Comparison of ENCODE assay signal across 20 mouse cellular contexts in genomic region chr14:17684881-17685280, GRCm38 (mm10). TPM values are rescaled to one million over a fixed set of nuclear protein-coding genes. Genes with fewer than 3 reads are reported as not detected.
A peak's percentile ranks its signal among the peaks of the same experiment; 100 is the strongest.
DNase-seq lines count a peak whose midpoint lies in the region; ATAC-seq and TF ChIP-seq lines count a peak whose summit lies in the region.
"Had no signal": no experiment of that assay in that cellular context is flagged by ENCODE, and none has a peak within 500 bp of the region (broad histone marks: within the 10 kb centered on the region; RNA-seq: fewer than 3 reads in every experiment).

No protein-coding gene starts in this region.

- no peak for ATAC-seq in kidney, embryonic 15.5 days (replicated peaks; ENCODE audit: low FRiP score)
- peak; percentile 34; the same call in 1 of the 2 replicates for ATAC-seq in liver, embryonic 15.5 days (ENCODE audit: insufficient read depth)
- no peak for ATAC-seq in liver, embryonic 12.5 days
- ATAC-seq: activated CD4-positive, CD25-positive, alpha-beta regulatory T cell, adult 4 months; forebrain, embryonic 16.5 days; Patski had no signal

- TF ChIP-seq POLR2A in kidney, adult 2 months (IDR thresholded peaks at IDR 0.05; ENCODE audit: low read depth, low read length): no peak

- peaks cover 16% of the 10 kb centered on the region for H3K4me1 ChIP-seq in kidney, adult 2 months (ENCODE audit: control insufficient read depth, insufficient read depth, low read length)
- H3K4me1 ChIP-seq in kidney, embryonic 15.5 days: no peaks in the 10 kb centered on the region
- no peaks in the 10 kb centered on the region for H3K4me1 ChIP-seq in liver, embryonic 15.5 days (replicated peaks)
- H3K4me1 ChIP-seq in liver, embryonic 12.5 days: no peaks in the 10 kb centered on the region
- H3K4me1 ChIP-seq: forebrain, embryonic 12.5 days; heart, embryonic 13.5 days had no signal

- TF ChIP-seq CTCF in kidney, adult 2 months (conservative IDR thresholded peaks at IDR 0.05; ENCODE audit: insufficient read depth, insufficient read length, low read depth, low read length): no peak

- 47% methylated on average over 1 of the region's 1 CpGs for WGBS in kidney, adult 2 months
- WGBS in kidney, embryonic 15.5 days: 74% methylated on average over 1 of the region's 1 CpGs
- WGBS in liver, embryonic 15.5 days (ENCODE audit: insufficient replicate concordance): 48% methylated on average over 1 of the region's 1 CpGs
- WGBS in liver, embryonic 12.5 days (ENCODE audit: insufficient replicate concordance): 35% methylated on average over 1 of the region's 1 CpGs

- H3K27ac ChIP-seq in kidney, adult 2 months (ENCODE audit: insufficient read depth, low read depth, low read length): no peak overlapping the region
- no peak overlapping the region for H3K27ac ChIP-seq in kidney, embryonic 15.5 days
- H3K27ac ChIP-seq in liver, embryonic 15.5 days (replicated peaks): no peak overlapping the region
- no peak overlapping the region for H3K27ac ChIP-seq in liver, embryonic 12.5 days
- H3K27ac ChIP-seq: embryonic facial prominence, embryonic 13.5 days; forebrain, embryonic 12.5 days; gastrocnemius, adult 2 months; heart, embryonic 13.5 days had no signal

- no peak overlapping the region for H3K4me3 ChIP-seq in kidney, adult 2 months (ENCODE audit: insufficient read depth, low read depth, low read length)
- no peak overlapping the region for H3K4me3 ChIP-seq in kidney, embryonic 15.5 days (replicated peaks)
- H3K4me3 ChIP-seq in liver, embryonic 15.5 days (replicated peaks): no peak overlapping the region
- H3K4me3 ChIP-seq in liver, embryonic 12.5 days: no peak overlapping the region
- H3K4me3 ChIP-seq: embryonic facial prominence, embryonic 13.5 days; forebrain, embryonic 12.5 days; gastrocnemius, adult 2 months; heart, embryonic 13.5 days had no signal

- H3K27me3 ChIP-seq in kidney, adult 2 months (replicated peaks; ENCODE audit: control insufficient read depth, insufficient read depth, low read length): no peaks in the 10 kb centered on the region
- no peaks in the 10 kb centered on the region for H3K27me3 ChIP-seq in kidney, embryonic 15.5 days
- H3K27me3 ChIP-seq in liver, embryonic 15.5 days: no peaks in the 10 kb centered on the region
- no peaks in the 10 kb centered on the region for H3K27me3 ChIP-seq in liver, embryonic 12.5 days (replicated peaks)
- H3K27me3 ChIP-seq: CH12.LX; embryonic facial prominence, embryonic 13.5 days; forebrain, embryonic 12.5 days; heart, embryonic 13.5 days; Patski had no signal

- H3K36me3 ChIP-seq in kidney, adult 2 months (ENCODE audit: control insufficient read depth, insufficient read depth, low read length): no peaks in the 10 kb centered on the region
- no peaks in the 10 kb centered on the region for H3K36me3 ChIP-seq in kidney, embryonic 15.5 days
- H3K36me3 ChIP-seq in liver, embryonic 15.5 days (replicated peaks): no peaks in the 10 kb centered on the region
- no peaks in the 10 kb centered on the region for H3K36me3 ChIP-seq in liver, embryonic 12.5 days
- H3K36me3 ChIP-seq: embryonic facial prominence, embryonic 13.5 days; forebrain, embryonic 12.5 days; heart, embryonic 13.5 days had no signal

- no peak overlapping the region for H3K4me2 ChIP-seq in kidney, embryonic 15.5 days
- H3K4me2 ChIP-seq in liver, embryonic 15.5 days: no peak overlapping the region
- no peak overlapping the region for H3K4me2 ChIP-seq in liver, embryonic 12.5 days
- H3K4me2 ChIP-seq: embryonic facial prominence, embryonic 13.5 days; forebrain, embryonic 12.5 days; heart, embryonic 13.5 days had no signal

- no peaks in the 10 kb centered on the region for H3K9me3 ChIP-seq in kidney, embryonic 15.5 days (replicated peaks)
- no peaks in the 10 kb centered on the region for H3K9me3 ChIP-seq in liver, embryonic 15.5 days (replicated peaks)
- no peaks in the 10 kb centered on the region for H3K9me3 ChIP-seq in liver, embryonic 12.5 days (replicated peaks)
- H3K9me3 ChIP-seq: embryonic facial prominence, embryonic 13.5 days; forebrain, embryonic 12.5 days; heart, embryonic 13.5 days had no signal

- no peak overlapping the region for H3K9ac ChIP-seq in kidney, embryonic 15.5 days
- no peak overlapping the region for H3K9ac ChIP-seq in liver, embryonic 15.5 days
- no peak overlapping the region for H3K9ac ChIP-seq in liver, embryonic 12.5 days
- H3K9ac ChIP-seq: embryonic facial prominence, embryonic 13.5 days; forebrain, embryonic 12.5 days; heart, embryonic 13.5 days had no signal

- DNase-seq in kidney, adult 2 months: peak; percentile 56
- peak; percentile 40 for DNase-seq in kidney, postnatal 14 days
- peak; percentile 4 to 12 for DNase-seq in kidney, postnatal 4 days
- DNase-seq in adrenal gland, postnatal 25 days: no peak
- DNase-seq: cerebellum, adult 18-20 months; cerebellum, adult 9-11 months; cerebellum, postnatal 36 days; gastrocnemius, adult 2 months; gastrocnemius, postnatal 25 days; heart, postnatal 36 days had no signal

RNA-seq across cellular contexts. Expression of gene Thrb, which starts 24.8 kb away (rescaled TPM):
- polyA plus RNA-seq in kidney, adult 2 months (2012; rRNA removed): 11.2 and 12.8 TPM in 2 replicates
- 0.96 and 2.9 TPM in 2 replicates for polyA plus RNA-seq in kidney, embryonic 15.5 days (2015; fragmentation: Nextera tagmentation; extraction: Ambion mirVana)
- polyA plus RNA-seq in liver, embryonic 15.5 days (2015; fragmentation: Nextera tagmentation; extraction: Ambion mirVana): 2.1 and 3.9 TPM in 2 replicates
- polyA plus RNA-seq in liver, embryonic 12.5 days (2016; fragmentation: Nextera tagmentation; extraction: Ambion mirVana): 1.5 and 1.9 TPM in 2 replicates
- 77.2 and 125 TPM in 2 replicates for total RNA-seq in adrenal gland, postnatal 25 days (2021)
